Mouse (Mus musculus): ENCODE data around the gene Ppm1n. TPM values are rescaled to one million over a fixed set of nuclear protein-coding genes. Genes with fewer than 3 reads are reported as not detected.

Ppm1n gene
- polyA plus RNA-seq, 1 experiment from 2014 or later, result not detected

DNA sequence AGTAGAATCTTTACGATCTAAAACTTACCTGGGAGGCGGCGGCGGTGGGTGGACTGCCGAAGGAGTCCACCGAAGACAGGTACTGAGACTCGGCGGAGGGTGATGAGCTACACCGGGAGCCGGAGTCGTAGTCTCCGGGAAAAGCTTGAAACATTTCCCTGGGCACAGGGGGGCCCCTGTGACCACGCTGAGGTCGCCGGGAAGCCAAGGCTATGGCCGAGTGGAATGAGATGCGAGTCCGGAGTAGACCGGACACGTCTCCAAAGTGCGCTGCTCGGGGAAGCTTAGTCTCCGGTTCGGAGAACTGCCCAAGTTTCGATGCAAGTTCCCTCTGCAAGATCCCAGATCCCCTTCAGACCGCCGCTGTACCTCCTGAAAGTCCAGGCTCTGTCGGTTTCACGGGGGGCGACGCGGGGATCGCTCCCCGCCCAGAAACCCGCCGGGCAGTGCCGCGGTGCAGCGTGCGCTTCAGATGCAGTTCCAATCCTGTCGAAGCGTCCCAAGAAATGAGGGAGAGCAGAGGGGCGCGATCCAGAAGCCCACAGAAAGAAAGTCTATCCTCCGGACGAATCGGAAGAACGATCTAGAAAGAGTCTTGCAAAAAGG, 29.5 kb upstream of the Ppm1n start:
- Histone ChIP-seq H3K4me3 (ENCODE audit: low read depth, low read length) (peak overlapping the region; percentile 60), H3K27ac (ENCODE audit: low read length) (no peak overlapping the region), H3K36me3 (ENCODE audit: insufficient read depth, low read length) (no peaks in the 10 kb centered on the region), H3K27me3 (replicated peaks; ENCODE audit: insufficient read depth, low read length) (peaks cover 33% of the 10 kb centered on the region), H3K4me1 (ENCODE audit: insufficient read depth, low read depth, low read length) (peaks cover 6% of the 10 kb centered on the region), H3K4me2 (replicated peaks; ENCODE audit: low read depth, low read length) (peak overlapping the region; percentile 99), H3K9ac (replicated peaks; ENCODE audit: low read depth) (peak overlapping the region; percentile 39; the same call in 1 of the 2 replicates), H3K9me3 (ENCODE audit: low read length) (no peaks in the 10 kb centered on the region)
- ATAC-seq (no peak), DNase-seq (ENCODE audit: low spot score) (no peak)
- WGBS, result under 1% methylated on average over 48 of the region's 48 CpGs
- TF ChIP-seq CTCF (IDR thresholded peaks at IDR 0.05), result no peak
- TF ChIP-seq EP300 (IDR thresholded peaks at IDR 0.05), result no peak

DNA sequence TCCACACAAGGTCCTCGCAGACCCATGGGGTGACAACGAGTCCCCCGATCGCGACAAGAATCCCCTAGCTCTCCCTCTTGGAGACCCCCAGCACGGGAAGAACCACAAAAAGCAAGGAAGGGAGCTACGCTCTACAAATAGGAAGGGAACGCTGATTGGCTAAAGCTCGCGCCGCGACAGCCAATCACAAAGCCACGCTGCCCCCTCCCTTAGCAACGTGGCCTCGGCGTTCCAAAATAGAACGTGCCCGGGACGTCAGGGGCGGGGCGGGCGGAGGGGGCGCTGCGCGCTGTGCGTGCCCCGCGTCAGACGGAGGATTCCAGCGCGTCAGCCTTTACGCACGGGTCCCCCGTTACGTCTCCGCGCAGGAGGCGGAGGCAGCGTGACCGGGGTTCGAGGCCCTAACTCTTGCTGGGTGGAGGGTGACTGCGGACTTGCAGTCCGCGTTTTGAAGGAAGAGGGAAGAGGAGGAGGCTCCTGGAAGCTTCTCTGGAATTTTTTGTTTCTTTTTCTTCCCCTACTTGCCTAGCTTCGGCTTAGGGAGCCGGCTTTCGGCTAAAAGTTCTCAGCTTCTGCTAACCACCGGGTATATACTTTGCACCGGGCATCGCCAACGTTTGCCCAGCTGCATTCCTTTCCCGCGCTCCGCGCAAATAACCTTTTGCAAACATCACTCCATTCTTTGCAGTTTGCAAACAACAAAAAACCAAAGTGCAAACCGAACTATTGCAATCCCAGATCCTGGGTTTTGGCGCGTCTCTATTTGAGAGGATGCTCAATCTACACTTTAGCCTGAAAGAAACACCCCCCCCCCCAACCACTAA, 28.8 kb upstream of the Ppm1n start:
- peak; percentile 98 for DNase-seq (ENCODE audit: low spot score)
- Histone ChIP-seq H3K27me3 (replicated peaks; ENCODE audit: insufficient read depth, low read length) (peaks cover 36% of the 10 kb centered on the region), H3K36me3 (ENCODE audit: insufficient read depth, low read length) (no peaks in the 10 kb centered on the region), H3K9me3 (ENCODE audit: low read length) (no peaks in the 10 kb centered on the region), H3K4me3 (ENCODE audit: low read depth, low read length) (peak overlapping the region; percentile 60), H3K9ac (replicated peaks; ENCODE audit: low read depth) (peak overlapping the region; percentile 39), H3K27ac (ENCODE audit: low read length) (peak overlapping the region; percentile 84), H3K4me1 (ENCODE audit: insufficient read depth, low read depth, low read length) (peaks cover 12% of the 10 kb centered on the region), H3K4me2 (replicated peaks; ENCODE audit: low read depth, low read length) (peak overlapping the region; percentile 99)
- WGBS, result under 1% methylated on average over 51 of the region's 58 CpGs
- peak; percentile 91 for ATAC-seq
- peak; percentile 19; the same call in 1 of the 2 replicates for TF ChIP-seq EP300 (IDR thresholded peaks at IDR 0.05)
- peak; percentile 51 for TF ChIP-seq CTCF (IDR thresholded peaks at IDR 0.05)

DNA sequence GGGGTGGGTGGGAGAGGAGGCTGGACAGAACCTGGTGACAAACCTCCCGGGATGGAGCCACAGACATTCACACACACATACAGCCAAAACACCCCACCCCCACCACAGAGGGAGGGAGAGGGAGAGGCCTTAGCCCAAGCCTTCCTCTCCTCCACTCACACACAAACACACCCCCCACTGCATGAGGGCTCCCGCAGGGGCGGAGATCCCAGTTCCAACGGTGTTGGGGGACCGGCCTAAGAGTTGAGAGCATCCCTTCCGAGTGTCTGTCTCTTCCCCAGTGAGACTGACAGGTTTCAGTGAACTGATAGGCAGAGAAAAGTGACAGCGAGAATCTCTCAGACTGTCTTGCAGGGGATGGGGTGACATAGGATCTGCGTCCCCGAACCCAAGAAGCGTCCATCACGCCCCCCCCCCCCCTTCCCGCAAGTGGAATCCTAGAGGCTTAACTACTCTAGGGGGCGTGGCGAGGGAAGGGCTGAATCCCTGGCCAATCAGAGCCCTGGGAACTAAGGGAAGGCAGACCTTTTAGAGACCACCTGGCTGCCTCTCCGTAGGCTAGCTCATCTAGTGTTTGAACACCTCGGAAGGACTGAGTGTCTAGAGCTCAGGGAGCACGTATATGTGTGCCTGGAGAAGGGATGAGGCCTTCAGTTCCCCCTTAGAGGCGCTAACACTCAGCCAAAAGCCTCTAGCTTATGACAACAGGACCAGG, 28.0 kb upstream of the Ppm1n start:
- Histone ChIP-seq H3K9me3 (ENCODE audit: low read length) (no peaks in the 10 kb centered on the region), H3K27me3 (replicated peaks; ENCODE audit: insufficient read depth, low read length) (peaks cover 43% of the 10 kb centered on the region), H3K4me3 (ENCODE audit: low read depth, low read length) (peak overlapping the region; percentile 60), H3K4me2 (replicated peaks; ENCODE audit: low read depth, low read length) (peak overlapping the region; percentile 99), H3K9ac (replicated peaks; ENCODE audit: low read depth) (peak overlapping the region; percentile 35), H3K4me1 (ENCODE audit: insufficient read depth, low read depth, low read length) (peaks cover 14% of the 10 kb centered on the region), H3K36me3 (ENCODE audit: insufficient read depth, low read length) (no peaks in the 10 kb centered on the region), H3K27ac (ENCODE audit: low read length) (peak overlapping the region; percentile 84)
- ATAC-seq, result peak; percentile 61
- 2% methylated on average over 16 of the region's 18 CpGs for WGBS
- DNase-seq (ENCODE audit: low spot score), result peak; percentile 87
- TF ChIP-seq EP300 (IDR thresholded peaks at IDR 0.05) (no peak), CTCF (IDR thresholded peaks at IDR 0.05) (peak; percentile 2; the same call in 1 of the 2 replicates)

GRCm38 (mm10) chr7:19306819-19307738, 27.2 kb upstream of the Ppm1n start:
- Histone ChIP-seq H3K27ac (ENCODE audit: low read length) (no peak overlapping the region), H3K4me2 (replicated peaks; ENCODE audit: low read depth, low read length) (peak overlapping the region; percentile 99; the same call in 1 of the 2 replicates), H3K27me3 (replicated peaks; ENCODE audit: insufficient read depth, low read length) (peaks cover 51% of the 10 kb centered on the region), H3K4me3 (ENCODE audit: low read depth, low read length) (peak overlapping the region; percentile 60), H3K9me3 (ENCODE audit: low read length) (no peaks in the 10 kb centered on the region), H3K36me3 (ENCODE audit: insufficient read depth, low read length) (no peaks in the 10 kb centered on the region), H3K9ac (replicated peaks; ENCODE audit: low read depth) (no peak overlapping the region), H3K4me1 (ENCODE audit: insufficient read depth, low read depth, low read length) (peaks cover 14% of the 10 kb centered on the region)
- TF ChIP-seq EP300 (IDR thresholded peaks at IDR 0.05), result no peak
- no peak for TF ChIP-seq CTCF (IDR thresholded peaks at IDR 0.05)
- DNase-seq (ENCODE audit: low spot score) (no peak), ATAC-seq (no peak)
- WGBS, result 65% methylated on average over 25 of the region's 25 CpGs

DNA sequence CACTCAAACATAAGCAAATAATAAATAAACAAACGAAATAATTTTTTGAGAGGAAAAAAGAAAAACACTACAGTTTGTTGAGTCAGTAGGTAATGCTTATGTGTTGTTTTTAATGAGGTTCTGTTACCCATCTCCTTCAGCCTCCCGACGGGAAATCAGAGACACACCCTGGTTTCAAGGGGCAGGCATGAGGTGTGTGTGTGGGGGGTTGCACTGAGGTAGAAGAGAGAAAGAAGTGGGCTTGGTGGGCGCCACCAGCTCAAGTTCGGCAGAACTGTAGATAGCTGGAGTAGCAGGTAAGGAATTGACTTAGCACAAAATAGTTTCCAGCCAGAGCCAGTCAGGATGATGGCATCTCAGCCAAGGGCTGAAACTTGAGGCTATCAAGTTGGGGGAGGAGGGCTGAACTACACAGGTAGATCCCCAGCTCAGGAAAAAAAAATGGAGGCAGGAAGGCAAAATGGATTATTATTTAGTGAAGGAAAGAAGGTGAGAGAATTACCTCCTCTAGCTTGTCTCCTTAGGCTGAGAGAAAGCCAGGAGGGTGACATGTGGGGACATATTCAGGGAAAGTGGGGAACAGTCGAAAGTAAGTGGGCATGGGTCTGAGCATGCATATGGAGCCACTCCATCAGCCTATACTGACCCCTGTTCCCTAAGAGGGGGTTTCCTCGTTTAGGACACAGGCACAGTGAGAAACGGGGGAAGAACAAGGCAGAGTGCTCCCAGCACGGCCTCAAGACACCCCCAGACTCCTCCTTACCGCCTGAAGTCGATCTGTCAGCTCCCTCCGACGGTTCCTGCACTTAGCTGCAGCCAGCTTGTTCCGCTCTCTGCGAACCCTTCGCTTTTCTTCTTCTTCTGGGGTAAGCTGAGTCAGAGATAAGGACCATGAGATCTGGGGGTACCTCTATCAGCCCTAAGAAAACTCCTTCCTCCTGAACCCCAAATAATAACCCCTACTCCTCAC, 26.2 kb upstream of the Ppm1n start:
- no peaks in the 10 kb centered on the region for H3K36me3 ChIP-seq (ENCODE audit: insufficient read depth, low read length)
- H3K9ac ChIP-seq (replicated peaks; ENCODE audit: low read depth), result no peak overlapping the region
- no peak overlapping the region for H3K4me3 ChIP-seq (ENCODE audit: low read depth, low read length)
- H3K4me1 ChIP-seq (ENCODE audit: insufficient read depth, low read depth, low read length), result peaks cover 14% of the 10 kb centered on the region
- H3K27ac ChIP-seq (ENCODE audit: low read length), result no peak overlapping the region
- peaks cover 52% of the 10 kb centered on the region for H3K27me3 ChIP-seq (replicated peaks; ENCODE audit: insufficient read depth, low read length)
- no peak for DNase-seq (ENCODE audit: low spot score)
- no peak for ATAC-seq
- no peak overlapping the region for H3K4me2 ChIP-seq (replicated peaks; ENCODE audit: low read depth, low read length)
- 45% methylated on average over 16 of the region's 16 CpGs for whole genome bisulfite sequencing
- TF ChIP-seq CTCF (IDR thresholded peaks at IDR 0.05), result no peak
- no peak for TF ChIP-seq EP300 (IDR thresholded peaks at IDR 0.05)
- no peaks in the 10 kb centered on the region for H3K9me3 ChIP-seq (ENCODE audit: low read length)
